Mouse (Mus musculus) limb, embryonic 14.5 days (tissue): ENCODE measurements around the gene Dip2c. TPM values are rescaled to one million over a fixed set of nuclear protein-coding genes. Genes with fewer than 3 reads are reported as not detected.

Experiments
- ATAC-seq: fragments of 200-750 bp; cut with Nextera tagmentation; 2 replicates; pipeline ENCODE4 v1.8.0; 2017; ENCODE audit warnings: low read depth, moderate number of reproducible peaks, moderate TSS enrichment; ENCODE audit not compliant: low FRiP score
- DNase-seq: peaks from one replicate; pipeline ENCODE4 v3.0.0-alpha.2; 2015; ENCODE audit warnings: low spot score
- H3K27ac ChIP-seq: fragments of 300-500 bp; sonication (generic); replicated peaks from 2 replicates; pipeline ENCODE4 v1.5.1; 2014; ENCODE audit warnings: low read depth, mild to moderate bottlenecking, low read length, moderate library complexity, mixed read lengths
- H3K27me3 ChIP-seq: fragments of 300-500 bp; sonication (generic); 2 replicates; pipeline ENCODE4 v1.6.1; 2014; ENCODE audit warnings: low read length, mixed read lengths; ENCODE audit not compliant: control insufficient read depth, insufficient read depth
- H3K36me3 ChIP-seq: fragments of 300-500 bp; sonication (generic); 2 replicates; pipeline ENCODE4 v1.6.1; 2014; ENCODE audit warnings: mild to moderate bottlenecking, low read length, moderate library complexity, mixed read lengths; ENCODE audit not compliant: control insufficient read depth, insufficient read depth
- H3K4me1 ChIP-seq: fragments of 300-500 bp; sonication (generic); 2 replicates; pipeline ENCODE4 v1.6.1; 2014; ENCODE audit warnings: antibody characterized with exemption, low read length, mixed read lengths; ENCODE audit not compliant: control insufficient read depth, insufficient read depth
- H3K4me2 ChIP-seq: fragments of 300-500 bp; sonication (generic); replicated peaks from 2 replicates; pipeline ENCODE4 v1.6.1; 2014; ENCODE audit warnings: low read depth, mild to moderate bottlenecking, low read length, moderate library complexity; ENCODE audit not compliant: severe bottlenecking
- H3K4me3 ChIP-seq: fragments of 300-500 bp; sonication (generic); replicated peaks from 2 replicates; pipeline ENCODE4 v1.5.1; 2014; ENCODE audit warnings: low read length
- H3K9ac ChIP-seq: fragments of 300-500 bp; sonication (generic); 2 replicates; pipeline ENCODE4 v1.6.1; 2014; ENCODE audit warnings: mild to moderate bottlenecking, low read depth, low read length, moderate library complexity; ENCODE audit not compliant: severe bottlenecking
- H3K9me3 ChIP-seq: fragments of 300-500 bp; sonication (generic); 2 replicates; pipeline ENCODE4 v1.6.1; 2016; ENCODE audit warnings: low read length; ENCODE audit not compliant: control insufficient read depth
- POLR2A ChIP-seq: fragments of 200-500 bp; IDR thresholded peaks from 2 replicates; pipeline ENCODE4 v1.8.0; 2012; ENCODE audit warnings: inconsistent platforms, mild to moderate bottlenecking, moderate library complexity, borderline replicate concordance; ENCODE audit not compliant: insufficient read depth, insufficient read length; ENCODE audit errors: extremely low read depth
- WGBS: fragments of 180-500 bp; shearing (Covaris S2); extraction: QIAGEN DNeasy Blood & Tissue Kit; methylation state at CpG from one replicate; pipeline ENCODE4 v1.1.7; 2014; 5-methylcytosine and 5-hydroxymethylcytosine counted together
- polyA plus RNA-seq, 2 experiments: library from polyadenylated mRNA; depleted of rRNA in 1 of 2; stranded (reverse) in 1 of 2; unstranded in 1 of 2; fragments of >200 nt; fragmentation: Nextera tagmentation in 1 of 2; extraction: Ambion mirVana in 1 of 2; gene quantifications; 2 replicates each; pipeline versions ENCODE4 v1.2.1 to v1.2.3; 2012 to 2014

The Dip2c gene
- polyA plus RNA-seq, 2 experiments: 11.1 to 11.5 TPM

DNA sequence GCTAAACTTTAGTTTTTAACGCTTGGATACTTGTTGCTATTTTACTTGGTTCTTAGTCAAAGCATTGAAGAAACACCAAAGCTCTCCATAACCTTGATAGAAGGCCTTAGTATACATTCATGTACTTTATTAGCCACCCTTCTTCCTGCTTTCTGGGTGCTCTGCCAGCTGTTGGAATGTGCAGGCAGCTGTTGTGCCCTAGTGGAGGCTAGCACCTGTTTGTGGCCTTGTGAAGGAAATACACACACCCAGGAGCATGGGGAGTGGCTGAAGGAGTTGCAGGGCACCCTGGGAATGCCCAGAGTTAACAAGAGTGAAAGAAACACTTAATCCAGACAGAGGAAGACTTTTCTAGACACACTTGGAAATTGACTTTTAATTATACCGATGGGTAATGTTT is 43.4 kb downstream of the Dip2c start:
- ATAC-seq: no peak
- no peak for TF ChIP-seq POLR2A
- H3K36me3 ChIP-seq: no peaks in the 10 kb centered on the region
- H3K9me3 ChIP-seq: no peaks in the 10 kb centered on the region
- H3K27ac ChIP-seq: no peak overlapping the region
- 83% methylated on average over 2 of the region's 2 CpGs for WGBS
- DNase-seq: no peak
- H3K9ac ChIP-seq: no peak overlapping the region
- no peaks in the 10 kb centered on the region for H3K27me3 ChIP-seq
- H3K4me2 ChIP-seq: no peak overlapping the region
- H3K4me3 ChIP-seq: no peak overlapping the region
- no peaks in the 10 kb centered on the region for H3K4me1 ChIP-seq

DNA sequence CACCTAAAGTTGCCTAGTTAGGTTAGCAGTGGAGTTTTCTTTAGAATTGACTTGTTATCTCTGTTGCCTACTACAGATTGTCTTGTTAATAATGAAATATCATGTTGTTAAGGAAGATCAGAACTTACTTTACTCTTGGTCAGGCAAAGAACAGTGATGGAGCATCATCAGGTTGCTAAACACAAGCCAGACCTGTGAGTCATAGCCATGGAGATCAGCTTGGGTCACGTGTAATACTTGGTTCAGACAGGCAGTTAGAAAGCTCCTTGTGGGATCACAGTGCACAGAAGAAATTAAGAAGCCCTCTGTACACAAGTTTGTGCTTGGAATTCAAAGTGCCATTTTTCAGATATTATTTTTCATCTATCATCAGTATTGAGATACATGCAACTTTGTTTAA is 48.9 kb downstream of the Dip2c start:
- no peak for ATAC-seq
- Histone ChIP-seq H3K27ac (no peak overlapping the region), H3K36me3 (no peaks in the 10 kb centered on the region), H3K9ac (no peak overlapping the region), H3K4me1 (no peaks in the 10 kb centered on the region; the same call in 1 of the 2 replicates), H3K27me3 (no peaks in the 10 kb centered on the region), H3K4me3 (no peak overlapping the region), H3K9me3 (no peaks in the 10 kb centered on the region), H3K4me2 (no peak overlapping the region)
- WGBS: 72% methylated on average over 1 of the region's 1 CpGs
- no peak for TF ChIP-seq POLR2A
- no peak for DNase-seq

DNA sequence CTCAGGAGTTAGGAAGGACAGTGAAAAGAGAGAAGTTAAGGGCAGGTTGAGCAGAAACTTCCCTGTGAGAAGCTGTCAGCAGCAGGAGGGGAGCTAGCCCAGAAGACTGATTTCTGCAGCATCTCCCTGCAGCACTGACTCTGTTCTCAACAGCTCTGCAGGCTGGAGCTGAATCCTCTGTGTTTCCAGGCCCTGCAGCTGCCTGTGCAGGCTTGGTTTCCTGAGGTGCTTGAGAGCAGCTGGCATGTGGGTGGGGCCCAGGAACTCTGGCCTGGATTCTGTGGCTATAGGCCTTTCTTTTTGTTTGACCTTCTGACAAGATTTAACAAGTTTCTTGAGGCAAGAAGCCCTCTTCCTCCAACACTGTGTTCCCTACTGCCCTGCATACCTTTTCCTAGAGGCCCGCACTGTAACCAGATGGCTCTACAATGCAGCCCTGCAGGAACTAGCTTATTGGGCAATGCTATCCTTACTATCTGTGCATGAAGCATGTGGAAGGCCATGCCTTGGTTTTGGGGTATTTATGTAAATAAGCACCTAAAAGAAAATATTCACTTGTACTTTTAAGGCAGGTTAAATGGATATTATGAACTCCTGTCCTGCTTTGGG is 53.1 kb downstream of the Dip2c start:
- DNase-seq (peak; percentile 30), ATAC-seq (peak; percentile 60; the same call in 1 of the 2 replicates)
- Histone ChIP-seq H3K4me3 (no peak overlapping the region), H3K4me2 (no peak overlapping the region), H3K4me1 (no peaks in the 10 kb centered on the region; the same call in 1 of the 2 replicates), H3K36me3 (no peaks in the 10 kb centered on the region), H3K27ac (no peak overlapping the region), H3K9me3 (no peaks in the 10 kb centered on the region), H3K27me3 (no peaks in the 10 kb centered on the region), H3K9ac (no peak overlapping the region)
- 54% methylated on average over 1 of the region's 1 CpGs for WGBS
- TF ChIP-seq POLR2A: no peak

DNA sequence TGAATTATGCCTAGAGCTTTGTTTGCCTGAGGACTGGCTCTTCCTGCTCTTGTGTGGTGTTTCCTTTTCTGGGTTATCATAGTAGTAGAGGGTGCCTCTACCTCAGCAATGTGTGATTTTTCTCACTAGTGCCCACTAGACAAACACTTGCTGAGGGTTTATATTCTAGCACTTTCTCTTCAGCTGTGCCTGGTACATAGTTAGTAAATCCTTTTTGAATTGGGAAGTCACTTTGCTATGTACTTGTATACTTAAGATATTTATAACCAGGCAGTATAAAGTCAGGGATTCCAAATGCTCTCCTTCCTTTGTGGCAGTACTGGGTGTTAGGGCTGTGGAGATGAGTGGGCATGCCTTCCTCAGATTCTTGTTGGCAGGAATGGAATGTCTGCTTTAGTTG is 56.9 kb downstream of the Dip2c start:
- Histone ChIP-seq H3K4me2 (no peak overlapping the region), H3K4me1 (no peaks in the 10 kb centered on the region; the same call in 1 of the 2 replicates), H3K27me3 (no peaks in the 10 kb centered on the region), H3K9me3 (no peaks in the 10 kb centered on the region), H3K36me3 (no peaks in the 10 kb centered on the region), H3K4me3 (no peak overlapping the region), H3K27ac (no peak overlapping the region), H3K9ac (no peak overlapping the region)
- DNase-seq (no peak), ATAC-seq (no peak)
- TF ChIP-seq POLR2A: no peak

DNA sequence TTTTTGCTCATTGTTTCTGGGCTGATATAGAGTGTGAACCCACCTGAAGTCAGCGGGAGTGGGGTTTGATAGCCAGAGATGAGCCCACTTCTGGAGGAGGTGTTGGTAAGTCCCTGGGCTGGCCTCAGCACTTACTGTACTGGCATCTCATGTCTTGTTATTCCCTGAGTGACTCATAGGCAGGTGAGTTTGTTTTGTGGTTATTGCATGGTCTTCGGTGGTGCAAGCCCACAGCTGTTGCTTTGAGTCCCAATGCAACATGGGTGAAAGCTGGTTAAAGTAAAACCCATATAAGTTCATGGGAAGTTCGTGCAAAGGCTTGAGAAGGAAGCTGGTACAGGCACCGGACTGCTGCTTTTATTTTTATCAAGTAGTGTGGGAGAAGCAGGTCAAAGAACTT is 64.0 kb downstream of the Dip2c start:
- 93% methylated on average over 4 of the region's 4 CpGs for WGBS
- no peaks in the 10 kb centered on the region for H3K36me3 ChIP-seq
- no peaks in the 10 kb centered on the region for H3K9me3 ChIP-seq
- H3K4me2 ChIP-seq: no peak overlapping the region
- no peak overlapping the region for H3K9ac ChIP-seq
- no peak for TF ChIP-seq POLR2A
- no peak for DNase-seq
- ATAC-seq: no peak
- no peaks in the 10 kb centered on the region for H3K4me1 ChIP-seq
- H3K4me3 ChIP-seq: no peak overlapping the region
- no peak overlapping the region for H3K27ac ChIP-seq
- no peaks in the 10 kb centered on the region for H3K27me3 ChIP-seq

DNA sequence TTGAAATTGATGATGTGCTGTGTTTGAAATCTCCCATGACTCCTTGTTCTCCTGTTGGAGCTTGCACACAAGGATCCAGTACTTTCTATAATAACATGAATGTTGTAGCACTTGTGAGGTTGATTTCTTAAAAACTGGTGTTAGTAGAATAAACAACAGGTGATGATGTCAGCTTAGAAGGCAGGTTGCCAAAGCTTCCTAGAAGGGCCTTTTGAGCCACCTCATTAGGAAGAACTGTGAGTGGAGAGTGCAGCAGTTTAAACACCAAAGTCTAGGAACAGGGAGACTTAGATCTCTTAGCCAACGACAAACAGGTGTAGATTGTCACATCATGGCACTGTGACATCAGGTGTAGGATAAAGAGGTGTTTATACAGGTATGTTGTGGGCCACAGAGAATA is 66.4 kb downstream of the Dip2c start:
- WGBS: 88% methylated on average over 1 of the region's 1 CpGs
- no peaks in the 10 kb centered on the region for H3K9me3 ChIP-seq
- H3K4me2 ChIP-seq: no peak overlapping the region
- no peaks in the 10 kb centered on the region for H3K36me3 ChIP-seq
- ATAC-seq (no peak), DNase-seq (no peak)
- H3K27me3 ChIP-seq: no peaks in the 10 kb centered on the region
- TF ChIP-seq POLR2A: no peak
- no peak overlapping the region for H3K4me3 ChIP-seq
- H3K4me1 ChIP-seq: no peaks in the 10 kb centered on the region
- H3K27ac ChIP-seq: no peak overlapping the region
- H3K9ac ChIP-seq: no peak overlapping the region
